Mouse (Mus musculus): ENCODE results near the gene Cxcr1. TPM values are rescaled to one million over a fixed set of nuclear protein-coding genes. Genes with fewer than 3 reads are reported as not detected.

Cxcr1 gene
- total RNA-seq (2014; fragmentation: Nextera tagmentation) (not detected in 2 replicates), total RNA-seq (2017) (not detected in 2 replicates)

DNA sequence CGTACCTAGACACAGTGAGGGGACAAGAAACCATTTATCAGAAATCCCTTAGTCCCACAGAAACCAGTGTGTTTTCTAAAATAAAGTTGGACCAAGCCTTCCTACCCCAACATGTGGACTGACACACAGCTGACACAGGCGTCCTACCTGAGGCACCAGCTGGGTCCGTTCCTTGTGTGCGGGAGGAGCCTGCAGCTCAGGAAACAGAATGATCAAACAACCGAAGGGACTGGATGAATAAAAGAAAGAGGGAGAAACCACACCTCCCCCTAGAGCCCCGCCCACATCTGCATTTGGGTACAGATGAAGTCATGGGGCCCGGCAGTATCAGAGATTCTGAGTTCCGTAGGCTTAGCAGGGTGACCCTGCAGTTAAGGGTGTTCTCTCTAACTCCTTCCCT lies at the start of gene Cxcr1:
TSS of gene Cxcr1 (minus strand) at position 187 of the 400 bp plus-strand sequence.
- no peak for ATAC-seq (replicated peaks; ENCODE audit: poor library complexity, severe bottlenecking)

DNA sequence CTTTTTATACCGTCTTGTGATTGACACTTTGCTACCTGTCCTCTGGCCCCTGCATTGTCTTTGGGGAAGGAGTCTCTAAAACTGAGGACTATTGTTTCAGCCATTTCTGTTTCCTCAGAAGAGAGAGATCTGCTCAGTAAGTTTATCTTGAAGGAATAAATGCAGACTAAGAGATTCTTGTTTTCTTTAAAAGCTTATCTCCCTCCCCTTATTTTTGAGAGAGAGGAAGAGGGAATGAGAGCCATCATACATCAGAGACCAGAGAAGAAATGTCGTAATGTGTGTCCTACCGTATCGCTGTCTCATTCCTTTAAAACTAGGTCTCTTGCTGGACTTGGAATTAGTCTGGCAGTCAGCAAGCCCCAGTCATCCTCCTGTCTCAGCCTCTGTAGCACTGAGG lies 46.4 kb upstream of the Cxcr1 start:
- no peak for ATAC-seq (replicated peaks; ENCODE audit: poor library complexity, severe bottlenecking)

DNA sequence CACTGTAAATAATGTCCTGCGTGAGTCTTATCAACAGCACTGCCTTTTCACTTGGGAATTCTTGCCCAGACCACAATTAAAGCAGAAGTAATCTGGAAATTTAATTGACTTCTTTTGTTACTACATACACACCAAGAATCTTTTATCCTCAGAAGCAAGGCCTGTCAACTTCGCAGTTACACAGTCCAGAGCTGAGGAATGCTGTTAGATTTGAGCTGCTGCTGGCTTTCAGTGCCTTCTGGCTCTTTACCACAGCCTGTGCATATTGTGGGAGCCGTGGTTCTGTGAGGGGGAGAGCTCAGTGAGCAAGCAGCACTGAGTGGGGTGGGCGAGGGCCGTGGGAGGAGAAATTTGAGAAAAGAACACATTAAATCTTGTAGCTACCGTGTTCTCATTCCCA lies 45.9 kb upstream of the Cxcr1 start:
- ATAC-seq (replicated peaks; ENCODE audit: poor library complexity, severe bottlenecking) = no peak

DNA sequence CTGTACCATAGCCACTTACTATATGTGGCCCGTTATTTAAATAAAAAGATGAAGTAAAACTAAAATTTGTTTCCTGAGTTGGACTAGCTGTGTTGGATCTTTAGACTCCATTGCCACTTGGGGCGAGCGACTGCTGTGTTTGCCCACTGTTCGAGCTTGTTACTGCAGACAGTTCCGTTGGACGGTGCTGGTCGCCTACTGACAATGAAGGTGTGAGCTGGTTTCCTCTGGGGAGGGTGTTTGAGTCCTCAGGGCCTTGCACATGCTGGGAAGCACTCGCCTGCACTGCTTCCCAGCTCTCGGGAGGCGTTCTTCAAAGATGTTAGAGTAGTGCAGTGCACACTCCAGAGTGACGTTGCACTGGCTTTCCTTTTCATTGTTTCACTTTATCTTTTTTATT lies 45.2 kb upstream of the Cxcr1 start:
- peak; percentile 4; the same call in 1 of the 2 replicates for ATAC-seq (replicated peaks; ENCODE audit: poor library complexity, severe bottlenecking)

DNA sequence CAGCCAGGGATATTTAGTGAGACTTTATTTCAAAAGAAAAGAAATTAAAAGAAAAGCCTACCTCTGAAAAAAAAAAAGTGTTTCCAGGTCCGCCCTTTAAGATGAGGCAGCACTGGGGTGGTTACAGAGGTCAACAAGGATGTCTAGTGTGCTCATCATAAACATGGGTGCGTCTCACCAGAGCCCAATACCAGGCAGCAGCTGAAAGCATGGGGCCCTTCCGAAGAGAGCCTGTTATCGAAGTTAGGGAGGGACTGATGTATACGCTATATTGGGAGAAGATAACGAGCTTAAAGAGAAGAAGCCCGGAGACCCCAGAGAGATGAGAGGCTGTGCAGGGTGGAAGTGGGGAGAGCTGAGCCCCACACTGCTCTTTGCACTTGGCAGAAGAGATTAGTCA lies 44.7 kb upstream of the Cxcr1 start:
- no peak; the same call in 1 of the 2 replicates for ATAC-seq (replicated peaks; ENCODE audit: poor library complexity, severe bottlenecking)

DNA sequence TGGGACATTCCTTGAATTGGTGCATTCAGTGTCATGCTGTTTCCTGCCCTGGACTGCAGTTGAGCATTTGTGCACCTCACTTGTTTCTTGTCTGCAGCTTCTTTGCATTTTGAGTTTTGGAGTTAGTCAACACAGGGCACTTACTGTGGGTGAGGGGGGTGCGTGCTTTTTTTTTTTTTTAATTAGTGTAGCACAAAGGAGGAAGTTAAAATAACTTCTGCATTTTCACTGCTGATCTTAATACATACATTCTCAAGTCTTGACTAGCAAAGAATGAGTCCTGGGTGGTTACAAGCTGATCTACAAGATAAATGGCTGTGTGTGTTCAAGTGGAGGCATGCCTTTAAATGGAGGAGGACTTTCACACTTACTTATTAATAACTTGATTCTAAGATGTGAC lies 43.7 kb upstream of the Cxcr1 start:
- ATAC-seq (replicated peaks; ENCODE audit: poor library complexity, severe bottlenecking) = peak; percentile 44

DNA sequence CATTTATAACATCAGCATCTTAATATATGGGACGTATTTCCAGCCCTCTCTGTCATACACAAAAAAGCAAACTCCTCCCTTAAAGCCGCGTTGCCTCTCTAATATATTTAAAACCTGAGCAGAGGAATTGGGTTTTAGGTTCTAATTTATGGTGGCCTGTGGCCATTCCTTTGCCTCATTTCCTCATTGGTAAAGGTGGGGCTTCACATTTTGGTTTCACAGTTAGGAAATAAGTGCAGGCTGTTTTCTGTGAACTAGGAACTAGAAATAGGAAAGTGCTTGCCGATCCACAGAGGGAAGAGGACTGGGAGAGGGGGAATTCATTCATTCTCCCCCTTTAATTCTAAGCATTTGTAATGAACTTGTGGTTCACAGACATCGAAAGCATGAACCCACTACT lies 43.2 kb upstream of the Cxcr1 start:
- ATAC-seq (replicated peaks; ENCODE audit: poor library complexity, severe bottlenecking) = peak; percentile 39

DNA sequence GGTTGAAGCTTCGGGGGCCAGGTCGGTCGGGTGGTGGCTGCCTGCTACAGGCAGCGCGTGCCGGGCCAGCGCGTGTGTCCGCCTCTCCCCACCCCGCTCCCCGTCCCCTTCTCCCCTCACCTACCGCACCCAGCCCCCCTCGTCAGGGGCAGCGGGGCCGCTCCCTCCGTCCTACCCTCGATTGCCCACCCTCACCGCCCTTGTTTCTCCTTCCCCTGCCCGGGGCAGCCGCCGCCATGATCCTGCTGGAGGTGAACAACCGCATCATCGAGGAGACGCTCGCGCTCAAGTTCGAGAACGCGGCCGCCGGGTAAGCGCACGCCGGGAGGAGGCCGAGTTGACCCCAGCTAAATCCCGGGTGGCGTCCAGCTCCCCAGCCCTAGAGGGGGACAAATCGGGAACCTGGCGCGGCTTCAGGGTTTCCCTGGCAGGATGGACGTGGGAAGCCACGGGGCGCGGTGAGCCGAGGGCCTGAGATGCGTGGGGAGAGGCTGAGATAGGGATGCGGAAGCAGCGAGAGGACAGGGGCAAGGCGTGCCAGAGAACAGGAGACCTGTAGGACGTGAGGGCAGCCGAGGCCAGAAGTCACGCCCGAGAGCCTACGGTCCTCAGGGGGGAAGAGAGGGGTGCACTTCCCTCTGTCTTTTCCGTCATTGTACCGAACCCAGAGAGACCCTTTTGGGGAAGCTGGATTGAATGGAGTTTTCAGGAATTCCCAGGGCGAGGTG lies 42.3 kb upstream of the Cxcr1 start:
- peak; percentile 47 for ATAC-seq (replicated peaks; ENCODE audit: poor library complexity, severe bottlenecking)

DNA sequence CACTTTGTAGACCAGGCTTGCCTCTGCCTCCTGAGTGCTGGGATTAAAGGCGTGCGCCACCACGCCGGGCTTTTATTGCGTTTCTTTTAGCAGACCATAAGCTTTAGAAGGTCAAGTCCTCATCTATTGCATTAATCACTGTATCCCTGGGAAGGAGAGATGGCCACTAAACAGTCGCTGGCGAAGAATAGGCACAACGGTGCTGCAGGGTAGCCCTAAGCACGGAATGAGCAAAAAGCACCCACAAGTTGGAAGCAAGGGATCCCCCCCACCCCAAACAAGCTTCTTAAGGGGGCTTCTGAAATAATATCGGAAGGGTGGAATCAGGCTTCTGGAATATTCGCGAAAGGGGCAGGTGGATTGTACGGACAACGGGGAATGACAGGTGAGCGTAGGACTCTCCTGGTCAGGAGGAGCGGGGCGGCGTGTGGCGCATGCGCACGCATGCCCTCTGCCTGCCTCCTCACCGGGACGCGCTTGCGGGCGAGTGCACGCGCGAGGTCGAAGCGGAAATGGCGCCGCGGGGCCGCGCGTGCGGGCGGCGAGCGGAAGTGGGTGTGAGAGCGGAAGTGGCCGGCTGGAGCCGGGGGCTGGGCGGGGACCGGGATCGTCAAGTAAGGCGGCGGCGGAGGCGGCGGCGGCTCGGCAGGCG lies 41.6 kb upstream of the Cxcr1 start, which contains the start of gene Arpc2:
TSS of gene Arpc2 (plus strand) at position 147 of the 652 bp plus-strand sequence.
- ATAC-seq (replicated peaks; ENCODE audit: poor library complexity, severe bottlenecking) = peak; percentile 71

DNA sequence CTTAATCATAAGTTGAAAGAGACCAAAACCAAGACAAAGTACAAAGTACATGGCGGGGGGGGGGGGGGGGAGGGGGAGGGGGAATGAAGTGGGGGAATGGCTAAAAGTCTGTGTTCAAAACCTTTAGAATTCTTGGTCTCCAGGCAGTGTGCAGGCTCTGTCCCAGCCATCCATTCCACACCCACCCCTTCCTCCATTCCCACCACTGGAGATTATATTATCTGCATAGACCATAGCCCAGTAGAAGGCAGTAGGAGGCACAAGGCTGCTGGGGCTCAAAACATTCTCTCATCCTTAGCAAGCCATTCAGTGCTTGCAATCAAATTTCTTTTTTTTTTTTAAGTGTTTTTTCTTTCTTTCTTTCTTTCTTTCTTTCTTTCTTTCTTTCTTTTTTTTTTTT lies 36.6 kb upstream of the Cxcr1 start:
- ATAC-seq (replicated peaks; ENCODE audit: poor library complexity, severe bottlenecking) = no peak

DNA sequence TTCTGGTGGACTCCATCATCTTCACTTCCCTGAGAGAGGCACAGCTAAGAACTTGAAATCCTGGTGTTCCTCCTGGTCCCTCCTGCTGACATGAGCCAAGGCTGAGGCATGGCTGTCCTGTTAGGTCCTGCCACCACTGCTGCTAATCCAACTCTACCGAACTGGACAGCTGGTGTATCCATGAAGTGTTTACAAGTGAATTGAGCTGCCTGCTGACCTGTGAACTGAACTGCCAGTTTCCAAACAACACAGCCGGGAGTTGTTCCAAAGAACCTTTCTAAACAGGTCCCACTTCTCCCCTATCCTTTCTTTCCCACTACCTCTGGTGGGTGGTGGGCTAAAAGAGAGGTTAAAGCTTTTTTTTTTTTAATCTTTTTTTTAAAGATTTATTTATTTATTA lies 35.5 kb upstream of the Cxcr1 start:
- no peak for ATAC-seq (replicated peaks; ENCODE audit: poor library complexity, severe bottlenecking)

DNA sequence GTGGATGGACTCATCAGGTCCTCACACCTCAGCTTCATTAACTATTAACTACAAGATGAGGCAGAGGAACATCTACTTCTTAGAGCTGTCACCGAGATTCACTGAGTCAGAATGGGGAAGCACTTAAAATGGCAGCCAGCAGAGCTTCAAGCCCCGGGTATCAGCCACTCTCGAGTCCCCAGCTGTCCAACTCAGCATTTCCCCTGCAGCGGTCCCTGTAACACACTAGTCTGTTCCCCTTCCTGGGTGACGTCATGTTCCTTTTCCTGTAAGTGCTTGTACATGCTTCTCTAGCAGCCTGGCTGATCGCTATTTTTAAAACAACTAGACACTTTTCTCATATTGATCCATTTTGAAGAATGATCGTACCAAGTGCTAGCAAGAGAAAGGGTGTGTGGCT lies 32.9 kb upstream of the Cxcr1 start:
- peak; percentile 99 for ATAC-seq (replicated peaks; ENCODE audit: poor library complexity, severe bottlenecking)

DNA sequence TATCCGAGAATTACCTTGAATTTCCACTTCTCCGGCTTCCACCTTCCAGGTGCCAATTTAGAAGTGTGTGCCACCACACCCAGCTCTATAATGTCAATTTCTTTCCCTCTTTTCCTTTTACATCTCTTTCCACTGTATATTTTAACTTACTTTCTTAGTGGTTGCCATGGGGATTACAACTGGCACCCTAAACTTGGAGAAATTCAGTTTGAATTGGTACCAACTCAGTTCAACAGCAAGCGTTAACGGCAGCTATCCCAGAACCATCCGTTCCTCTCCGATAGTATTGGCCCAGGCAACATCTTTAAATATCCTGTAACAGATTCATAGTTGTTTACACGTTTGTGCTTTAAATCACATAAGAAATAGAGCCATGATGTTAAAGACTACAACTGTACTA lies 25.5 kb upstream of the Cxcr1 start:
- ATAC-seq (replicated peaks; ENCODE audit: poor library complexity, severe bottlenecking) = no peak

DNA sequence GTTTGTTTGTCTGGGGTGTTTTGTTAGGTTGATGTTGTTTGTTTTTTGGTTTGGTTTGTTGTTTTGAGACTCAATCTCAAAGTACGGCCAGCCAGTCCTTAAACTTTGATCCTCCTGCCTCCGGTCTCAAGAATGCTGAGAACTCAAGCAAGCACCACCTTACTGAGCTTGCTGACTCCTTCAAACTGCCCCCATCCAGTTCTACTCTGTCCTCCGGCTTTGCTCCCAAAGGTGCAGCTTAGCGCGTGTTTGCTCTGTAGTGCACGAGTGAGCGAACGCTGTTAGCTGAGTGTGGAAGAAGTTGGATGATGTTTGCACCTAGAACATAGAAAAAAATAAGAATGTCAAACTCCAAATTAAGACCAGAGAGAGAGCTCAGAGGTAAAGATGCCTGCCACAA lies 14.5 kb upstream of the Cxcr1 start:
- ATAC-seq (replicated peaks; ENCODE audit: poor library complexity, severe bottlenecking) = no peak

DNA sequence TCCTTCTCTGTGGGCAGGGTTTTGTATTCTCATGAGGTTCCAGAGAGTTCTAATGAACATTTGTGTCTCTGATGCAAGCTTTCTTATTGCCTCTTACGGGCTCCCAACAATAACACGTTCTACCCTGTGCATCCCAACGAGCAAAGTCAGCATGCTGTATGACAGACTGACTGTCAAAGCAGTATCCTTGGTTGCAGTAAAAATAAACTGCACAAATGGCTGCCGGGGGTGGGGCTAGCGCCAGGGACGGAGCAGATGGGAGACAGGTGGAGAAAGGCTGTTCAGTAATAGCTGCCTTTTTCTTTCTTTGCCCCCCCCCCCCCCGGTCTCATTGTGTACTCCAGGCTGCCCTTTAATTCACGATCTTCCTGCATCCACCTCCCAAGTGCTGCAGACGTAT lies 13.5 kb upstream of the Cxcr1 start:
- no peak for ATAC-seq (replicated peaks; ENCODE audit: poor library complexity, severe bottlenecking)

DNA sequence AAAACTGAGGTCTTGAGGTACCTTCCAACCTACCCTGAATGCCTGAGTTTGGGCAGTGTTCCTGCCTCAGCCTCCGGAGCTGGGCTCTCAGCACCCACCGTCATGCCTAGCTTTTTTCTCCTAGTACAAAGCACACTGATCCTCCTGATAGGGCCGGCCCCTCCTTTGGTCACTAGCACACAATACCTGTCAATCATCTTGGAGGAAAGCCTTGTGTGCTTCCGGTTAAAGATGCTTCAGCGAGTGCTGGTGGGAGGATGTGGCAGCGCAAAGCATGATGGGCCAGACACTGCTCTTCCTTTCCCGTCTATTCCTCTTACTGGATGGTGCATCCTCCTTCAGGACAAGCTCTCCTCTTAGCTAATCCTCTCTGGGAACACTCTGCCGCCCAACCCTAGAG lies 12.2 kb upstream of the Cxcr1 start:
- ATAC-seq (replicated peaks; ENCODE audit: poor library complexity, severe bottlenecking) = no peak; the same call in 1 of the 2 replicates

DNA sequence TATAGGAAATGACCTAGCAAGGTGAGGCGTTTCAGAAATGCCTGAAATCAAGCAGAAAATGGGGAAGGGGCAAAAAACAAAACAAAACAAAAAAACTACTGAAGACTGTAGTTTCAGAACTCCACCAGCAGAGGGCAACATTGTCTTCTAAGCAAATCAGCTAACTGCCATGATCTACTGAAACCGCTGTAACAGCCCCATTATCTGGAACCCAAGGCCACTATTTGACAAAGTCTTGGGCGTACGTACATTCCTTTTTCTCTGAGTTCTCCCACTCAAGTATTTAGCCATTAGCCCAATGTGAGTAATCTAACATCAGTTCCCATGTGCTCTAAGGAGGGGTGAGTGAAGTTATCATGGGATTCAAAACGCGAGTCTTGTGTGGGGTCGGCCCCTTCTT lies 11.4 kb upstream of the Cxcr1 start:
- peak; percentile 73 for ATAC-seq (replicated peaks; ENCODE audit: poor library complexity, severe bottlenecking)

DNA sequence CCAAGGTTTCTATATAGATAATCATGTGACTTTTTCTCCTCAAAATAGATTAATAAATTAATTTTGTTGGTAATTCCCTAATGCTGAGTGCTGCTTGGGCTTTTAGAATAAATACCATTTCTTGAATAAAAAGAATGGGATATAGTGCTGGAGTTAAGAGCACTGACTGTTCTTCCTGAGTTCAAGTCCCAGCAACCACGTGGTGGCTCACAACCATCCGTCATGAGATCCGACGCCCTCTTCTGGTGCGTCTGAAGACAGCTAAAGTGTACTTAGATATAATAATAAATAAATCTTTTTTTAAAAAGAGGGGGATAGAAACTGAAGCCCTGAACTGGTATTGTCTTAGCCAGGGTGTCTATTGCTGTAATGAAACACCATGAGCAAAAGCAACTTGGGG lies 9.0 kb upstream of the Cxcr1 start:
- no peak for ATAC-seq (replicated peaks; ENCODE audit: poor library complexity, severe bottlenecking)

DNA sequence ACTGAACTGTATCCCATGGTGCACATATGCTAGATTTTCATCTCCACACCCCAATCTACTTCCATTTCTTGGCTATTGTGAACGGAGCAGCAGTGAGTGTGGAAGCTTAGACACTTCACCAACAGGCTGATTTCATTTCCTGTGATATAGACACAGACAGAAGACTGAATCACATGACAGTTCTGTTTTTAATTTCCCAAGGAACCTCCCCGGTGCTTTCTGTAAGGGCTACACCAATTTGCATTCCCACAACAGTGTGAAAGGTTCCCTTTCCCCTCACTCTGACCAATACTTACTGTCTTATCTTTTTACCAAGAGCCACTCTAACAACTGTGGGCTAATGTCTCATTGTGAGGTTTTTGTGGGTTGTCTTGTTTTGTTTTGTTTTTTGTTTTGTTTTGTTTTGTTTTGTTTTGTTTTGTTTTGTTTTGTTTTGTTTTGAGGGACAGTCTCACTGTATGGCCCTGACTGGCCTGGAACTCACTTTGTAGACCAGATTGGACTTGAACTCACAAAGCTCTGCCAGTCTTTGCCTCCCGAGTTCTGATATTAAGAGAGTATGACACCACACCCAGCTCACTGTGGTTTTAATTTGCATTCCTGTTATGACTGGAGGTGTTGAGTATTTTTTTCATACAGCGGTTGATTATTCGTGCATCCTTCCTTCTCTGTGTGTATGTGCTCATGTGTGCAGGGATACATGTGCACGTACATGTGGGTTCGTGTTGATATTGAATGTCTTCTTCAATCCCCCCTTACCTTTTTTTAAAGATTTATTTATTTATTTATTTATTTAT lies 6.8 kb upstream of the Cxcr1 start:
- ATAC-seq (replicated peaks; ENCODE audit: poor library complexity, severe bottlenecking) = peak; percentile 35

DNA sequence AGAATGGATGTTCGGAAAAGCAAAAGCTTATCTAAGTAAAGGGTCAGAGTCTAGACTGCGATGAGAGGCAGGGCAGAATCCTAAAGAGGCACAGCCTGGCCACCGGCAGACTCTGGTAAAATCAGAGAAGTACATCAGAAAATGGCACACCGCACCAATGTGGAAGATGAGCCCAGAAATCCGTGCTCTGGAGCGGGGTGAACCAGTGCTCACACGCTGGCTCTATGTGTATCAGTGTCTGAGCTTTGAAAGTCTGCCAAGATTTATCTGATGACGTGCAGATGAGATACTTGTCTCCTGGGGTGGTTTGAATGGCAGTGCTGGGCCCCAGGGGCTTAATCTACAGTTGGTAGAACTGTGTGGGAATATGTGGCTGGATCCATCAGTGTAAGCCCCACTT lies 4.6 kb upstream of the Cxcr1 start:
- ATAC-seq (replicated peaks; ENCODE audit: poor library complexity, severe bottlenecking) = no peak
